Mouse (Mus musculus) lung, postnatal 0 days (tissue): ENCODE results near the gene Clca3a1.
"Not testable (repeated sequence)": the region's sequence is repeated elsewhere in the genome, so short reads cannot be mapped to it uniquely, and the experiment has no call there.

Source experiments
- CTCF ChIP-seq: IDR thresholded peaks from 2 replicates; pipeline ENCODE4 v1.5.1; 2016; ENCODE audit warnings: antibody characterized with exemption, mild to moderate bottlenecking
- EP300 ChIP-seq: IDR thresholded peaks from 2 replicates; pipeline ENCODE4 v1.6.1; 2016; ENCODE audit warnings: antibody characterized with exemption, mild to moderate bottlenecking, control low read depth

DNA sequence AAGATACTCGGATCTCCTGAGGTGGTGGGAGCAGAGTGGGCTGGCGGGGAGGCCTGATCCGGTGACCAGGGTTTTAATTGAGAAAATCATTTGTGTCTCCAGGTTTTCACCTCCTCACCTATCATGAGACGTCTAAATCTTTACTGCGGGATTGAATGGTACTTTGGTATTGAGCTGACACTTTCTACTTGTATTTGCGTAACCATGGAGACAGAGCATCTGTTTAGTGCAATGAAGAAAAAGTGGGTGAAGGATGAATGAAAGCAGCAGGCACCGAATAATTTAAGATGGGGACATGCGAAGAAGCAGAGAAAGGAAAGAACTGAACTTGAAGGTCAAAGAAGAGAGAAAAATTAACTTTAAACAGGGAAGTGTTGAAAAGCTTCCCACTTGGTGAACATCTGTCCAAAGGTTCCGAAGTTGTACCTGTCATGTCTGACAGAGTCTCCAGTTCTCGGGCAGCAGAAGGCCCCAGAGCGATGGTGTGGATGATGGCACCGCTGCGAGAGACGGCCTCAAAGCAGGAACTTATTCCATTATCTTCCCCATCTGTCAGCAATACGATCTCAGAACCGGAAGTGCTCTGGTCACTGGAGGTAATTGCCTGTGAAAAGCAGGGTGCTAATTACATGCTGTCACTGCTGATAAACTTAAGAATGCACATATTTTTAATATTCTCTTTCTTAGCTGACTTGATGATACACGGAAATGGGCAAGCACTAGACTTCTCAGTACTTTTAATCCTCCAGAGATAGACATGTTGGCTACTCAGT is 47.6 kb upstream of the Clca3a1 start:
- not testable (repeated sequence) for TF ChIP-seq CTCF, EP300
